Mouse (Mus musculus): ENCODE data around the gene Amy2a3. TPM values are rescaled to one million over a fixed set of nuclear protein-coding genes. Genes with fewer than 3 reads are reported as not detected.

Gene Amy2a3
- 3.7 and 4.1 TPM in 2 replicates for polyA plus RNA-seq (2012; rRNA removed)

DNA sequence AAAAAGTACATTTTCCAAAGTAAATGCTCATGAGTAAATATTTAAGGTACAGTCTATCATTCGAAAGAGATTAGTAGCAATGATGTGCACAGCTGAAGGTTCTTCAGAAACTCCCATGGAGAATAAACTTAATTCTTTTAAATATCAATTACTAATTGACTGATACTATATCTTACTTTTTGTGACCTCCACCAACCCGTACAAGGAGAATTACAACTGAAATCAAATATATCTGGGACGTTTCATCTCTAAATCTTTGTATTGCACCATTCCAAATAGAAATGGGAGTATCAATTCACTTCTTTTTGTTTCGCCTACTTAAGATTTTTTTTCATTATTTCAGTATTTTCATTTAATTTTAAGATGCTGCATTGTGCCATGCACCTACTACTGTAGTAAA lies at the start of gene Amy2a3:
Amy2a3 (minus strand) TSS at position 101 of the 400 bp plus-strand sequence.

GRCm38 (mm10) chr3:113356558-113356957 lies 32.7 kb upstream of the Amy2a3 start, which contains the start of gene Amy2a2:
Gene Amy2a2 (minus strand): TSS chr3:113356658.

DNA sequence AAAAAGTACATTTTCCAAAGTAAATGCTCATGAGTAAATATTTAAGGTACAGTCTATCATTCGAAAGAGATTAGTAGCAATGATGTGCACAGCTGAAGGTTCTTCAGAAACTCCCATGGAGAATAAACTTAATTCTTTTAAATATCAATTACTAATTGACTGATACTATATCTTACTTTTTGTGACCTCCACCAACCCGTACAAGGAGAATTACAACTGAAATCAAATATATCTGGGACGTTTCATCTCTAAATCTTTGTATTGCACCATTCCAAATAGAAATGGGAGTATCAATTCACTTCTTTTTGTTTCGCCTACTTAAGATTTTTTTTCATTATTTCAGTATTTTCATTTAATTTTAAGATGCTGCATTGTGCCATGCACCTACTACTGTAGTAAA lies 32.5 kb downstream of the Amy2a3 start, which contains the start of gene Amy2a4:
Amy2a4 (minus strand) TSS at position 101 of the 400 bp plus-strand sequence.

Other genes starting within 250 kb of the Amy2a3 start
- gene Amy2a5, start 65.2 kb downstream of the Amy2a3 start, polyA plus RNA-seq (2012; rRNA removed): 0.14 and 4.1 TPM in 2 replicates
- gene Amy2a4, start 32.6 kb downstream of the Amy2a3 start, polyA plus RNA-seq (2012; rRNA removed): 3.7 and 4.1 TPM in 2 replicates
- gene Amy2a2, start 32.6 kb upstream of the Amy2a3 start, polyA plus RNA-seq (2012; rRNA removed): 3.7 and 4.1 TPM in 2 replicates
- gene Amy2a1, start 208.4 kb upstream of the Amy2a3 start, polyA plus RNA-seq (2012; rRNA removed): 10.0 and 11.0 TPM in 2 replicates

Measured in liver, embryonic 18 days (tissue).